Mouse (Mus musculus) gastrocnemius, postnatal 25 days (tissue): ENCODE data around the gene Plppr2. TPM values are rescaled to one million over a fixed set of nuclear protein-coding genes. Genes with fewer than 3 reads are reported as not detected.

Source experiments
- total RNA-seq, 2 experiments: library from RNA; stranded (reverse); gene quantifications; 1 replicate in 1 of 2; 2 replicates in 1 of 2; pipeline ENCODE4 v1.2.3; 2021

The Plppr2 gene
- total RNA-seq, 2 experiments from 2014 or later = 0.56 to 0.83 TPM

Other genes with a start within 250 kb of the Plppr2 start
- gene Ldlr, start 213.6 kb upstream of the Plppr2 start, total RNA-seq = 1 to 10 TPM; 4.1 to 5.3 TPM
- 1 to 10 TPM in 1 of 2 experiments, under 1 TPM in 1; 0.77 to 2.2 TPM for gene Spc24, start 176.7 kb upstream of the Plppr2 start, total RNA-seq
- gene Kank2, start 138.3 kb upstream of the Plppr2 start, total RNA-seq = 10 to 100 TPM; 14.3 to 17.5 TPM
- under 1 TPM in 1 of 2 experiments, not detected in 1; 0.43 TPM for gene Angptl8, start 101.5 kb upstream of the Plppr2 start, total RNA-seq
- gene Dock6, start 84.4 kb upstream of the Plppr2 start, total RNA-seq = 10 to 100 TPM; 10.7 to 14.7 TPM
- gene Rab3d, start 18.8 kb upstream of the Plppr2 start, total RNA-seq = 1 to 10 TPM; 3.4 to 6.0 TPM
- under 1 TPM; 0.38 to 0.51 TPM for gene Ccdc159, start 9.6 kb upstream of the Plppr2 start, total RNA-seq
- 10 to 100 TPM in 1 of 2 experiments, 1 to 10 TPM in 1; 8.6 to 14.6 TPM for gene Tmem205, start 9.5 kb upstream of the Plppr2 start, total RNA-seq
- gene Swsap1, start 18.7 kb downstream of the Plppr2 start, total RNA-seq = 1 to 10 TPM; 1.6 to 2.7 TPM
- gene Epor, start 26.5 kb downstream of the Plppr2 start, total RNA-seq = under 1 TPM; 0.20 to 0.59 TPM
- gene Rgl3, start 52.4 kb downstream of the Plppr2 start, total RNA-seq = under 1 TPM; 0.33 to 0.83 TPM
- not detected for gene Ccdc151, start 65.6 kb downstream of the Plppr2 start, total RNA-seq
- gene Prkcsh, start 65.8 kb downstream of the Plppr2 start, total RNA-seq = 10 to 100 TPM; 24.1 to 35.3 TPM
- under 1 TPM in 1 of 2 experiments, not detected in 1; 0.11 TPM for gene Elavl3, start 115.0 kb downstream of the Plppr2 start, total RNA-seq
- gene Gm49318, start 134.2 kb downstream of the Plppr2 start, total RNA-seq = not detected
- 1 to 10 TPM; 2.5 to 2.6 TPM for gene Zfp653, start 134.3 kb downstream of the Plppr2 start, total RNA-seq
- gene Ecsit, start 148.4 kb downstream of the Plppr2 start, total RNA-seq = 10 to 100 TPM; 79.5 to 83.6 TPM
- gene Cnn1, start 162.2 kb downstream of the Plppr2 start, total RNA-seq = 1 to 10 TPM; 4.2 to 8.1 TPM
- 10 to 100 TPM; 36.5 to 38.9 TPM for gene Elof1, start 180.1 kb downstream of the Plppr2 start, total RNA-seq
- gene Acp5, start 198.7 kb downstream of the Plppr2 start, total RNA-seq = 1 to 10 TPM in 1 of 2 experiments, under 1 TPM in 1; 0.77 to 8.8 TPM
- gene Pigyl, start 219.8 kb downstream of the Plppr2 start, total RNA-seq = 10 to 100 TPM; 30.9 to 31.9 TPM